Mouse (Mus musculus) neural tube, embryonic 15.5 days (tissue): Measurements from ENCODE around the gene Bach2. TPM values are rescaled to one million over a fixed set of nuclear protein-coding genes. Genes with fewer than 3 reads are reported as not detected.

Source experiments
- ATAC-seq: fragments of 200-750 bp; cut with Nextera tagmentation; 2 replicates; pipeline ENCODE4 v1.8.0; 2017; ENCODE audit warnings: mild to moderate bottlenecking, moderate TSS enrichment, moderate library complexity; ENCODE audit not compliant: low FRiP score
- H3K27ac ChIP-seq: fragments of 300-500 bp; sonication (generic); replicated peaks from 2 replicates; pipeline ENCODE4 v1.5.1; 2015; ENCODE audit warnings: mild to moderate bottlenecking, inconsistent platforms
- H3K27me3 ChIP-seq: fragments of 300-500 bp; sonication (generic); replicated peaks from 2 replicates; pipeline ENCODE4 v1.6.1; 2015; ENCODE audit warnings: inconsistent platforms
- H3K36me3 ChIP-seq: fragments of 300-500 bp; sonication (generic); 2 replicates; pipeline ENCODE4 v1.6.1; 2015; ENCODE audit warnings: inconsistent platforms
- H3K4me1 ChIP-seq: fragments of 300-500 bp; sonication (generic); 2 replicates; pipeline ENCODE4 v1.6.1; 2015; ENCODE audit warnings: inconsistent platforms
- H3K4me2 ChIP-seq: fragments of 300-500 bp; sonication (generic); 2 replicates; pipeline ENCODE4 v1.6.1; 2015; ENCODE audit warnings: inconsistent platforms, mild to moderate bottlenecking, moderate library complexity
- H3K4me3 ChIP-seq: fragments of 300-500 bp; sonication (generic); replicated peaks from 2 replicates; pipeline ENCODE4 v1.5.1; 2015; ENCODE audit warnings: mild to moderate bottlenecking, inconsistent platforms
- H3K9ac ChIP-seq: fragments of 300-500 bp; sonication (generic); replicated peaks from 2 replicates; pipeline ENCODE4 v1.6.1; 2015; ENCODE audit warnings: mild to moderate bottlenecking, inconsistent platforms
- H3K9me3 ChIP-seq: fragments of 300-500 bp; sonication (generic); replicated peaks from 2 replicates; pipeline ENCODE4 v1.6.1; 2016; ENCODE audit warnings: inconsistent platforms
- WGBS: fragments of 180-500 bp; shearing (Covaris S2); methylation state at CpG from one replicate; pipeline ENCODE4 v1.1.7; 2015; ENCODE audit warnings: mixed read lengths; 5-methylcytosine and 5-hydroxymethylcytosine counted together
- polyA plus RNA-seq: library from polyadenylated mRNA; unstranded; fragments of >200 nt; fragmentation: Nextera tagmentation; extraction: Ambion mirVana; gene quantifications from 2 replicates; pipeline ENCODE4 v1.2.1, GENCODE M21; 2015

Bach2 gene
- polyA plus RNA-seq, 1 experiment from 2014 or later = 24.3 TPM

DNA sequence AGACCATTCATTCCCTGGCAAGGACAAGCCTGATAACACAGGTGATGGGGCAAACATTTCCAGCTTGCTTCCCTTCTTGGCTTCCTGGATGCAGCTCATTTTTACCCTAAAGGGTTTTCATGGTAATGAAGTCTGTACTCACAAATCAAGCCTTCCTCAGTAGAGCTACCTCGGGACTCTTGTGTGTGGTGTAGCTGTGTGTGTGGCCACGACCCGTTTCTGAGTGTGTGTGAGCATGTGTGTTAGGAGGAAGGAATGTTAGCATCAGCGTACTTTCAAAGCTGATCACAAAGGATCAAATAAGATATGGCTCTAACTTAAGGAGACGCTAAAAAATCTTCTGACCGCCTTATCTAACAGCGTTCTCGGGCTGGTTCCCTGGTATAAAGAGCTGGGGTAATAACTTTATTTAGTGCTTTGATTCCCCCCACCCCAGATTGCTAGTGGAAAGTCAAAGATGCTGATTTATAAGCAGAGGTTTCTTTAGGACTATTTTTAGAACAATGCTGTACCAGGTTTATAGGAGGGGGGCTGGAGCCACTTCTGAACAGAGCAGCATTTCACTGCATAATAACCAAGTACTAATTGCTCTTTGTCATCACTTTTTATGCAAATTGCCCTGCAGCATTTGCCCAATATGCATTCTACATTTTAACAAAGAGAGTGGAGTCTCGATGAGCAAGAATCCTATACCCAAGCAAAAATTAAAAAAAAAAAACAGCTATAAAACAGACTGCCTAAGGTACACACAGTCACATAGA lies 28.0 kb upstream of the Bach2 start:
- H3K27me3 ChIP-seq = no peaks in the 10 kb centered on the region
- no peaks in the 10 kb centered on the region for H3K36me3 ChIP-seq
- no peak overlapping the region for H3K4me2 ChIP-seq
- no peak overlapping the region for H3K4me3 ChIP-seq
- WGBS = 30% methylated on average over 9 of the region's 9 CpGs
- peak overlapping the region; percentile 33; the same call in 1 of the 2 replicates for H3K27ac ChIP-seq
- H3K9me3 ChIP-seq = no peaks in the 10 kb centered on the region
- no peak overlapping the region for H3K9ac ChIP-seq
- ATAC-seq = peak; percentile 58; the same call in 1 of the 2 replicates
- peaks cover 16% of the 10 kb centered on the region for H3K4me1 ChIP-seq

DNA sequence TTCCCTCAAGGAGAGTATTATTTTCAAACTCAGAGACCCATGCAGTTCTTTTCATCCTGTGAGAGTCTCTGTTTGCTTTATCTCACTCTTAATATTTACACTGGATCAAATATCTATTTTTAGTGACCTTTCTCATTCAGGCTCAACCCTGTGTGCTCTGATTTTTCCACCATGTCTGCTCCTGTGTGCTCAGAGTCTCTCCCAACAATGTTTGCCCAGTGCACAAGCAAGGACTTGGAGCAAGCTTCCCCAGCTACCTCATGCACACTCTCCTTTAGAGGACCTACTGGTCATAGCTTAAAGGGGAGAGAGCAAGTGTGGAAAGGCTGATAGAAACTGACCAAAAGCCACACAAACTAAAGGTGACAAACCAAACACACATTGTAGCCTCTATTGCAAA lies 26.0 kb upstream of the Bach2 start:
- Histone ChIP-seq H3K9me3 (no peaks in the 10 kb centered on the region), H3K36me3 (no peaks in the 10 kb centered on the region), H3K27me3 (no peaks in the 10 kb centered on the region), H3K4me2 (no peak overlapping the region), H3K4me3 (no peak overlapping the region), H3K4me1 (peaks cover 16% of the 10 kb centered on the region), H3K27ac (no peak overlapping the region), H3K9ac (no peak overlapping the region)
- ATAC-seq = no peak

DNA sequence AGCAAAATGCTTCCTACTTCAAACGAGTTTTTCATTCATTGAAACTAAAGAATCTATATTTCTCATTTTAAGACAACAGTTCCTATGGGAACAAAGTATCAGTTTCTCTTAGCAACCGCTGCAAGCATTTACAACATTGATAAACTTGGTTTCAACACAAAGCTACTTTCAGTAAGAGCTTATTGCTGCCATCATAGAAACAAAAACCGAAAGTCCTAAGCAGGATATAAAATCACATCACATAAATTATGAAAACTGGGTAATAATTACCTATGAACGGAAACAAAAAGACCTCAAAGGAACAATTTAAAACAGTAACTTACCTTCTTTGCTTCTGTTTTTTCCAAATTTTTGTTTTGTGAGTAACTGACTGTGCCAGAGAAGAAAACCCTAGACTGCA lies 22.1 kb upstream of the Bach2 start:
- no peak for ATAC-seq
- H3K4me1 ChIP-seq = peaks cover 19% of the 10 kb centered on the region
- H3K4me2 ChIP-seq = no peak overlapping the region
- no peak overlapping the region for H3K27ac ChIP-seq
- no peak overlapping the region for H3K4me3 ChIP-seq
- WGBS = 74% methylated on average over 4 of the region's 4 CpGs
- H3K9me3 ChIP-seq = no peaks in the 10 kb centered on the region
- no peak overlapping the region for H3K9ac ChIP-seq
- no peaks in the 10 kb centered on the region for H3K36me3 ChIP-seq
- H3K27me3 ChIP-seq = no peaks in the 10 kb centered on the region

DNA sequence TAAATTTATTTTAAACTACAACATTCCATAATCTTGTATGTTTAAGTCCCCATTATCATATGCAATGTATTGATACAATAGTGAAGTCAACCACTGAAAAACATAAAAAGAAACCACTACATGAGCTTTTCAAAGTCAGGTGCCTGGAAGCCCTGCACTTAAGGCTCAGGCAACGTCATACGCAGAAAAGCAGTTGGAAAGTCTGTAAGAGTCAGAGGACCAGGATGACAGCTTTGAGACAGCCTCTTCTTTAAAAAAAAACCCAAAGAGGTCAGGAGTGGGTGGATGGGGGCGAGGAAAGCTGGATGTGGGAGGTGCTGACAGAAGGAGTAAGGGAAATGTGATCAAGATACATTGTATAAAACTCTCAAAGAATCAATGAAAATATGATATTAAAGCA lies 21.6 kb upstream of the Bach2 start:
- Histone ChIP-seq H3K27me3 (no peaks in the 10 kb centered on the region), H3K36me3 (no peaks in the 10 kb centered on the region), H3K9me3 (no peaks in the 10 kb centered on the region), H3K4me2 (no peak overlapping the region), H3K9ac (no peak overlapping the region), H3K4me1 (peaks cover 14% of the 10 kb centered on the region), H3K27ac (no peak overlapping the region), H3K4me3 (no peak overlapping the region)
- WGBS = 91% methylated on average over 3 of the region's 3 CpGs
- no peak for ATAC-seq

DNA sequence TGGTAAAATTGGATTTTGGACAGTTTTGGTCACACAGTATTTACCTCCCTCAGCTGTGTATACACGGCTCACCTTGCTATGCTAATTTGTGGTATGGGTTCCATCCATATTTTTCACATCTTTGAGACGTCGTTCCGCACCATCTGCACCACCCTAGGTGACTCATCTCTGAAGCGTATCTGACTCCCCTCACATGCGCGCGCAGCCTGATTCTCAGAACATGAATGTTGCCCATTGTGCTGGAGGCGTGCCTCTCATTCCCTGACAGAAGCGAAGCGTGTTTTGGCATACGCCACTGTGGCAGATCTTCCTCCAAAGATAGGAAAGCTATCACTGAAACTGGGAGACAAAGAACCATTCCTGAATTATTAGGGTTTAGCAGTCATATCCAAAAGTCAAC lies 21.0 kb upstream of the Bach2 start:
- Histone ChIP-seq H3K4me1 (peaks cover 14% of the 10 kb centered on the region), H3K4me3 (no peak overlapping the region), H3K27me3 (no peaks in the 10 kb centered on the region), H3K27ac (no peak overlapping the region), H3K4me2 (no peak overlapping the region), H3K9me3 (no peaks in the 10 kb centered on the region), H3K36me3 (no peaks in the 10 kb centered on the region), H3K9ac (no peak overlapping the region)
- ATAC-seq = no peak
- 92% methylated on average over 12 of the region's 12 CpGs for WGBS

DNA sequence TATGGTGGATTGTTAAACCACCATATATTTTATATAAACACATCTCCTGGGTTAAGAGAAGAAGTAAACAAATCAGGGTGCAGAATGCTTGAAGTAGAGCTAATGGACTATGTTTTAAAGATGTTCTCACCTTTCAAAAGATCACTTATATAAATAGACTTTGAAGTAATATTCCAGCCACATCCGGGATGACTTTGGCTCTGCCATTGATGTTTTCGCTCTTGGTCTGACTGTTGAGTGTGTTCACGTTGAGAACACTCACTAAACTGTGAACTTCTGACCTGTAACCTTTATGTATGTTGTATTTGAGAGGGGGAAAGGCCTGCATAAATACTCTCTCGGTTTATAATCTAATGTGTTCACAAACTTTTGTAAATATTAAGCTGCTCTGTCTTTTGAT lies 20.2 kb upstream of the Bach2 start:
- ATAC-seq = no peak
- no peak overlapping the region for H3K4me3 ChIP-seq
- H3K36me3 ChIP-seq = no peaks in the 10 kb centered on the region
- H3K9ac ChIP-seq = no peak overlapping the region
- H3K9me3 ChIP-seq = no peaks in the 10 kb centered on the region
- 78% methylated on average over 4 of the region's 4 CpGs for WGBS
- peaks cover 14% of the 10 kb centered on the region for H3K4me1 ChIP-seq
- no peak overlapping the region for H3K27ac ChIP-seq
- H3K27me3 ChIP-seq = no peaks in the 10 kb centered on the region
- H3K4me2 ChIP-seq = no peak overlapping the region

DNA sequence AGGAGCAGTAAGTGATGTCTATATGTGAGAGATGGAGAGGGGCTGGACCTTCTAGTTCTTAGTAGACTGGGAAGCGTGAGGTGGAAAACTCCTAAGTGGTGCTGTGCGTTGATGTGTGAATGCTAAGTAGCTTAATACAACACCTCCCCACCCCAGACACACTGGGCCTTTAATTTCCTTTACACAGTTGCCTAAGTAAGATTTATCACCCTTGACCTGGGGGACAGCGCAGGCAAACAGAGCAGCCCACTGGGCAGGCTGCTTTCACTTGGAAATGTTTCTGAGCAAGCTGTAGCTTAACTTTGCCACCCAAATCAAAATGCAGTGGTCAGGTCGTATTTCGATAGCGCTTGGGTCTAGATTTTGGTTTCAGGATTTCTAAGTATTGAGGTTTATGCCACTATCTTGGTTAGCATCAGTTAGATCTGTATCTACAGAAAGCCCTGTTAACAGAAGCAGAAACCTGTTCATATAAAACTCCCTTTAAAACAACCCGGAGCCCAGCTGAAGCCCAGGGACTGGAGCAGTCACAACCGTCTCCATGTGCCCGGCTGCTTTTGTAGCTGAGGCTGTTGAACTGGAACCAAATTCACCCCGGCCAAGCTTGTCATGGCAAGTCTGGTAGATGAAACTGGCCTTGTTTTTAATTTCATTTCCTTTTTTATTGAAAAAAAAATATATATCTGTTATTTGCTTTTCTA lies 19.0 kb upstream of the Bach2 start:
- ATAC-seq = peak; percentile 66; the same call in 1 of the 2 replicates
- no peaks in the 10 kb centered on the region for H3K9me3 ChIP-seq
- H3K4me3 ChIP-seq = no peak overlapping the region
- WGBS = 16% methylated on average over 10 of the region's 10 CpGs
- no peak overlapping the region for H3K9ac ChIP-seq
- peaks cover 18% of the 10 kb centered on the region for H3K4me1 ChIP-seq
- H3K36me3 ChIP-seq = no peaks in the 10 kb centered on the region
- H3K27ac ChIP-seq = peak overlapping the region; percentile 45
- no peak overlapping the region for H3K4me2 ChIP-seq
- no peaks in the 10 kb centered on the region for H3K27me3 ChIP-seq

DNA sequence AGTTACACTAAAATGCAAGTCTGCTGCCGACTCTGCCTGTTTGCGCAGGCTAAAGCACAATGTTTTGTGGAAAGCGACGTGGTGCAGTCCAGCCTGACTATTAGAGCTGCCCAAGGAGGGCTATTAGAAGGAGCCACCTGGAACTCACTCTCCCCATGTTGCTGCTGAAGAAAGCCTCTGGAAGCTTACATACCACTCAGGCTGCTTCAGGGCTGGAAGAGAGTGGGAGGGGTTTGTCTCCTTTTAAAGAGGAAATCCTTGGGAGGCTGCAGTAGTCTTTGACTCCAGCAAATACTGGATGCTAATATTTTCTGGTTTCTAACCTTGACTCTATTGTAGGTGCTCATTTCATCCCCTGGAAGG lies 18.5 kb upstream of the Bach2 start:
- H3K4me1 ChIP-seq = peaks cover 19% of the 10 kb centered on the region
- H3K9ac ChIP-seq = no peak overlapping the region
- no peak overlapping the region for H3K4me3 ChIP-seq
- H3K36me3 ChIP-seq = no peaks in the 10 kb centered on the region
- 24% methylated on average over 4 of the region's 4 CpGs for WGBS
- H3K4me2 ChIP-seq = no peak overlapping the region
- no peaks in the 10 kb centered on the region for H3K9me3 ChIP-seq
- peak overlapping the region; percentile 45 for H3K27ac ChIP-seq
- H3K27me3 ChIP-seq = no peaks in the 10 kb centered on the region
- no peak for ATAC-seq

DNA sequence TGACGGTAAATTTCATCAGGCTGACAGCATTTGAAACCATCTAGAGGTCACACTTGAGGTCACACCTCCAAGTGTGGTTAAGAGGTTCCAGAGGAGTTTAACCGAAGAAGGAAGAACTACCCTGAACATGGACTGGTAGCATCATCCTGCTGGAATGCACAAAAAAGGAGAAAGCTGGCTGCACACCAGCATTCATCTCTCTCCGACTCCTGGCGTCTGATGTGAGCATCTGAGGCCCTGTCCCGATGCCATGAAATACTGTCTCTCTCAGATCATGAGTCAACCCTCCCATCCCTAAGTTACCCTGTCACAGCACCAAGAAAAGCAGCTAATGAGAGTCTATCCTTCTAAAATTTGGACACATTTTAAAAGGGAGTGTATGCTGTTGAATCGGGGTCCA lies 17.6 kb upstream of the Bach2 start:
- ATAC-seq = no peak
- no peaks in the 10 kb centered on the region for H3K27me3 ChIP-seq
- 60% methylated on average over 6 of the region's 6 CpGs for WGBS
- H3K9ac ChIP-seq = no peak overlapping the region
- no peak overlapping the region for H3K27ac ChIP-seq
- H3K4me3 ChIP-seq = no peak overlapping the region
- H3K36me3 ChIP-seq = no peaks in the 10 kb centered on the region
- H3K4me2 ChIP-seq = no peak overlapping the region
- no peaks in the 10 kb centered on the region for H3K9me3 ChIP-seq
- H3K4me1 ChIP-seq = peaks cover 19% of the 10 kb centered on the region

DNA sequence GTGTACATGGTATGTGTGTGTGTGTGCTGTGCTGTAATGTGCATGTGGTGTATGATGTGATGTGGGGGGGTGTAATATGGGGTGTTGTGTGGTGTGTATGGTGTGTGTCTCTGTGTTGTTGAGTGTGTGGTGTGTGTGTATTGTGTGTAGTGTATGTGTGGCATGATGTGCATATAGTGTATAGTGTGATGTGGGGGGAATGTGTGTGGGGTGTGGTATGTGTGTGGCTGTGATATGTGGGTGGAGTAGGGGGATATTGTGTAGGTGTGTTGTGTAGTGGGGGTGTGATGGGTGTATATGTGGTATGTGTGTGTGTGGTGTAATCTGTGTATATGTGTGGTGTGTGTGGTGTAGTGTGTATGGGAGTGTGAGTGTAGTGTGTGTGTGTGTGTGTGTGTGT lies 15.0 kb upstream of the Bach2 start:
- Histone ChIP-seq H3K4me3 (no peak overlapping the region), H3K9me3 (no peaks in the 10 kb centered on the region), H3K27me3 (no peaks in the 10 kb centered on the region), H3K4me1 (peaks cover 19% of the 10 kb centered on the region), H3K27ac (no peak overlapping the region), H3K4me2 (no peak overlapping the region), H3K9ac (no peak overlapping the region), H3K36me3 (no peaks in the 10 kb centered on the region)
- ATAC-seq = no peak

DNA sequence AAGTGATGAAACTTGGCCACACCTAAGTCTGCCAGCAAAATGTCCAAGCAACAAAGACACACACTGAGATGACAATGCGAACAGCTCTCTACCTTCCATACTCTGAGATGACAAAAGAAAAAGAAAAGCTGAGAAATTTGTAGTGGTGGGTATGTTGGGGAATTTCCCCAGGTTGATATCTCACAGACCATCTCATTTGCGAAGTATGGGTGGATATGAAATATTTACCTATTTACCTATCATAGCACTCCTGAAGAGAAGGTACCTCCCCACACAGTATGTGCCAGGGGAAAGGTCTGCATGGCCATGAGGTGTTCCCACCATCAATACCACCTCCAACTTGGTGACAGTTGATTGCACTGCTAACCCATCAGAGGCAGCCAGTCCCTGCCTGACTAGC lies 13.4 kb upstream of the Bach2 start:
- Histone ChIP-seq H3K9me3 (no peaks in the 10 kb centered on the region), H3K4me1 (peaks cover 7% of the 10 kb centered on the region), H3K27me3 (no peaks in the 10 kb centered on the region), H3K4me3 (no peak overlapping the region), H3K36me3 (no peaks in the 10 kb centered on the region), H3K9ac (no peak overlapping the region), H3K4me2 (no peak overlapping the region), H3K27ac (no peak overlapping the region)
- 91% methylated on average over 2 of the region's 2 CpGs for WGBS
- no peak for ATAC-seq

DNA sequence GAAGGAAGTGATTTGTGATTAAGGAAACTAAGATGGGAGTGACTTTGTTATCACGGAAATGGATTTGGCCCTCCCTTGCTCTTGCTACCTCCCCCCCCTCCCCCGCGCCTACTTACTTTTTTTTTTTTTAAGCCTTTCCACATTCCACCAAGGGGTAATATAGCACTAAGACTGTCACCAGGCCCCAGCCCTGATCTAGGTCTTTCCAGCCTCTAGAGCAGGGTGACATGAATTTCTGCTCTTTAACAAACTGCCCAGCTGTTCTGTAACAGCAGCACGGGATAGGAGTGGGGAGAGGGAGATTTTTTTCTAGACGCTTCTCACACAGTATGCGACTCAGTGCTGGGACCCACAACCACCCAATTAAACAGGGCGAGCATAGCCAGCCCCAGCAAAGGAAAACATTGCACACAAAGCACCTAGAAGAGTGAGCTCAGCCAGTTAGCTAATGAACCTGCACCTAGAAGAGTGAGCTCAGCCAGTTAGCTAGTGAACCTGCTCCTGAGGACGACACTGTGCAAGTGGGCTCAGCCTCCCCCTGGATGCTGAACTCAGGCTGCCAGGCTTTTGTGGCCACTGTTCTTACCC lies 10.5 kb upstream of the Bach2 start:
- no peak for ATAC-seq
- Histone ChIP-seq H3K36me3 (no peaks in the 10 kb centered on the region), H3K4me1 (peaks cover 5% of the 10 kb centered on the region), H3K27ac (no peak overlapping the region), H3K27me3 (no peaks in the 10 kb centered on the region), H3K4me3 (no peak overlapping the region), H3K9me3 (no peaks in the 10 kb centered on the region), H3K9ac (no peak overlapping the region), H3K4me2 (no peak overlapping the region)
- WGBS = 74% methylated on average over 8 of the region's 8 CpGs
